Mouse (Mus musculus): ENCODE measurements at regions not wholly inside any gene's neighbourhood (a gene's known extent, or its start where the extent isn't known, plus 50 kb on each side); places are given as distances from the start of the nearest gene placed in this dataset.
A peak's percentile ranks its signal among the peaks of the same experiment; 100 is the strongest.
"Not testable (repeated sequence)": the region's sequence is repeated elsewhere in the genome, so short reads cannot be mapped to it uniquely, and the experiment has no call there.

DNA sequence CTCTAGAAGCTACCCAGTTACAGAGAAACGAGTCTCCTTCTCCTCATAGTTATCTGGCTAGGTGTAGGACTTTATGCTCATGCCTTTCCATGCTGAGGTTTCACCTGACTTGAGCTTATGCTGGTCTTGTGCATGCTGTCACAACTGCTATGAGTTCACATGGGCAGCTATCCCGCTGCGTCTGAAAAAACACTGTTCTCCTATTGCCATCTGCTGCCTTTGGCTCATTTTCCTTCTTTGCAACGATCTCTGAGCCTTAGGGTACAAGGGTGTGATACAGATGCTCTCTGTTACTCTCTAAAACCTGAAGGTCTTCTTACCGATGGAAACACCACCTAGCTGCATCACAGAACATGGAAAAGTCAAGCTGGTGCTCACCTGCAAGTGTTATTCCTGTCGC, 123.9 kb upstream of the Adgra3 start:
- 90% methylated on average over 6 of the region's 6 CpGs for WGBS
- no peaks in the 10 kb centered on the region for H3K36me3 ChIP-seq (ENCODE audit: control insufficient read depth, insufficient read depth, low read length)
- H3K27ac ChIP-seq (ENCODE audit: insufficient read depth, low read depth, low read length), result no peak overlapping the region
- TF ChIP-seq POLR2A (IDR thresholded peaks at IDR 0.05; ENCODE audit: low read depth, low read length) (no peak), CTCF (conservative IDR thresholded peaks at IDR 0.05; ENCODE audit: insufficient read depth, insufficient read length, low read depth, low read length) (no peak)
- no peaks in the 10 kb centered on the region for H3K4me1 ChIP-seq (ENCODE audit: control insufficient read depth, insufficient read depth, low read length)
- DNase-seq, result no peak
- H3K27me3 ChIP-seq (replicated peaks; ENCODE audit: control insufficient read depth, insufficient read depth, low read length), result no peaks in the 10 kb centered on the region
- H3K4me3 ChIP-seq (ENCODE audit: insufficient read depth, low read depth, low read length), result no peak overlapping the region

DNA sequence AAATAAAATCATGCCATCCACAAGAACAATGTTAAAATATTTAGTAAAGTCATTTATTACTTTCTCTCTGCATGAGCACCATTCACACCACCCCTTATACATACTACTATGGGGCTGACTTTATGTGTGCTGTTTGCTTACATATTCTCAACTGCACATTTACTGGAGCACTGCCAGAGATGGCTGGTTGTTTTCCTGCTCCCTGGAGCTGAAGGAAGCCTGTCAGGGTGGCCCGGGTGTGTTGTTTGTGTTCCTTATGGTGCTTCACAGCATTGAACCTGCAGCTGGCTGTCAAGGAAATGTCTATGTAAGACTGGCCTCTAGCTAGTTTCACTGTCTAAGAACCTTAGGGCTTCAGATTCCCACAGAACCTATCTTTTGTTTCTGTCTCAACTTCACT, 97.8 kb upstream of the Adgra3 start:
- Histone ChIP-seq H3K27ac (ENCODE audit: insufficient read depth, low read depth, low read length) (no peak overlapping the region), H3K4me1 (ENCODE audit: control insufficient read depth, insufficient read depth, low read length) (no peaks in the 10 kb centered on the region), H3K27me3 (replicated peaks; ENCODE audit: control insufficient read depth, insufficient read depth, low read length) (no peaks in the 10 kb centered on the region), H3K36me3 (ENCODE audit: control insufficient read depth, insufficient read depth, low read length) (no peaks in the 10 kb centered on the region), H3K4me3 (ENCODE audit: insufficient read depth, low read depth, low read length) (no peak overlapping the region)
- TF ChIP-seq POLR2A (IDR thresholded peaks at IDR 0.05; ENCODE audit: low read depth, low read length), result no peak
- no peak for TF ChIP-seq CTCF (conservative IDR thresholded peaks at IDR 0.05; ENCODE audit: insufficient read depth, insufficient read length, low read depth, low read length)
- no peak for DNase-seq
- WGBS, result 16% methylated on average over 1 of the region's 1 CpGs

- 91% methylated on average over 2 of the region's 2 CpGs for WGBS
- H3K4me3 ChIP-seq (ENCODE audit: insufficient read depth, low read depth, low read length); H3K4me1 ChIP-seq (ENCODE audit: control insufficient read depth, insufficient read depth, low read length); H3K27me3 ChIP-seq (replicated peaks; ENCODE audit: control insufficient read depth, insufficient read depth, low read length); H3K36me3 ChIP-seq (ENCODE audit: control insufficient read depth, insufficient read depth, low read length); H3K27ac ChIP-seq (ENCODE audit: insufficient read depth, low read depth, low read length); DNase-seq: not testable (repeated sequence)
Observed at GRCm38 (mm10) chr5:50155170-50155860, 96.5 kb upstream of the Adgra3 start.

GRCm38 (mm10) chr5:50146926-50147325, 88.1 kb upstream of the Adgra3 start:
- Histone ChIP-seq H3K27me3 (replicated peaks; ENCODE audit: control insufficient read depth, insufficient read depth, low read length) (no peaks in the 10 kb centered on the region), H3K4me1 (ENCODE audit: control insufficient read depth, insufficient read depth, low read length) (no peaks in the 10 kb centered on the region), H3K36me3 (ENCODE audit: control insufficient read depth, insufficient read depth, low read length) (no peaks in the 10 kb centered on the region), H3K27ac (ENCODE audit: insufficient read depth, low read depth, low read length) (no peak overlapping the region), H3K4me3 (ENCODE audit: insufficient read depth, low read depth, low read length) (no peak overlapping the region)
- no peak for TF ChIP-seq CTCF (conservative IDR thresholded peaks at IDR 0.05; ENCODE audit: insufficient read depth, insufficient read length, low read depth, low read length)
- TF ChIP-seq POLR2A (IDR thresholded peaks at IDR 0.05; ENCODE audit: low read depth, low read length), result no peak
- DNase-seq, result peak; percentile 66
- WGBS, result 20% methylated on average over 3 of the region's 3 CpGs

- H3K27me3 ChIP-seq (replicated peaks; ENCODE audit: control insufficient read depth, insufficient read depth, low read length), result no peaks in the 10 kb centered on the region
- no peaks in the 10 kb centered on the region for H3K4me1 ChIP-seq (ENCODE audit: control insufficient read depth, insufficient read depth, low read length)
- H3K36me3 ChIP-seq (ENCODE audit: control insufficient read depth, insufficient read depth, low read length), result no peaks in the 10 kb centered on the region
- no peak for TF ChIP-seq POLR2A (IDR thresholded peaks at IDR 0.05; ENCODE audit: low read depth, low read length)
- TF ChIP-seq CTCF (conservative IDR thresholded peaks at IDR 0.05; ENCODE audit: insufficient read depth, insufficient read length, low read depth, low read length), result no peak
- H3K4me3 ChIP-seq (ENCODE audit: insufficient read depth, low read depth, low read length), result no peak overlapping the region
- DNase-seq, result no peak
- WGBS, result 70% methylated on average over 2 of the region's 2 CpGs
- no peak overlapping the region for H3K27ac ChIP-seq (ENCODE audit: insufficient read depth, low read depth, low read length)
Observed at GRCm38 (mm10) chr5:50145458-50146083, 86.8 kb upstream of the Adgra3 start.

DNA sequence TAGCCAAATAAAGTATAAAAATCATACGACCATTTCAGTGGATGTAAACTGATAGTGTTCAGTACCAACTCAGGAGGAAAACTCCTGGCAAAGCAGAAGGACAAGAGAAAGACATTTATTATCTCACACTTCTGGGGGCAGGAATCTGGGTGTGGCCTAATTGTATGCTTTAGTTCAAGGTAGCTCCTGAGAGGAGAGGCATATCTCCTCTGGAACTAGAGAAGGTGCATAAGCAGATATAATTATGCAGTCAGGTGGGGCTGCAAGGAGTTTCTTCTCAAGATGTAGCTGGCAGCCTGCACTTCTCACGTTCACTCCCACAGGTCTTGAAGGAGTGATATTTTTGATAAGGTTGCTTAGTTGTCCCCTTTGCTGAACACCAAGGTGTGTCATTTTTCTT, 71.4 kb upstream of the Adgra3 start:
- TF ChIP-seq POLR2A (IDR thresholded peaks at IDR 0.05; ENCODE audit: low read depth, low read length) (no peak), CTCF (conservative IDR thresholded peaks at IDR 0.05; ENCODE audit: insufficient read depth, insufficient read length, low read depth, low read length) (no peak)
- Histone ChIP-seq H3K4me1 (ENCODE audit: control insufficient read depth, insufficient read depth, low read length) (no peaks in the 10 kb centered on the region), H3K36me3 (ENCODE audit: control insufficient read depth, insufficient read depth, low read length) (no peaks in the 10 kb centered on the region), H3K27ac (ENCODE audit: insufficient read depth, low read depth, low read length) (no peak overlapping the region), H3K27me3 (replicated peaks; ENCODE audit: control insufficient read depth, insufficient read depth, low read length) (no peaks in the 10 kb centered on the region), H3K4me3 (ENCODE audit: insufficient read depth, low read depth, low read length) (no peak overlapping the region)
- 61% methylated on average over 2 of the region's 2 CpGs for WGBS
- no peak for DNase-seq

DNA sequence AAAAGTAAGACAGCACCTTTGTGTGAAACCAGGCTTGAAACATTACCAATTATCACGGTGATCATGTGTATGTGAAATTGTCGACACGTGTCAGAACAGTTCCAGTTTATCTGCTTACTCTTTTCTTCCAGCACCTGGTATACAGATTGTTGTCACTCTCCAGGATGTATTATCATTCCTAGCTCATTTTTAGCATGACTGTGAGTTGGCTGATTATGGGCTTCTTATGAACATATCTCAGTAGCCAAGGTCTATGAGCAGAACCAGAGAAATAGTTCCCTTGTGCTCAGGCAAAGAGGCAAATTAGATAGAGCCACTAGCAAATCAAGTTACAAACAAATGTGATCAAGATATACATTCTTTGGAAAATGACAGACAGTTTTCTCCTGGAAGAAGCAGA, 70.2 kb upstream of the Adgra3 start:
- no peak overlapping the region for H3K27ac ChIP-seq (ENCODE audit: insufficient read depth, low read depth, low read length)
- H3K27me3 ChIP-seq (replicated peaks; ENCODE audit: control insufficient read depth, insufficient read depth, low read length), result no peaks in the 10 kb centered on the region
- TF ChIP-seq POLR2A (IDR thresholded peaks at IDR 0.05; ENCODE audit: low read depth, low read length) (no peak), CTCF (conservative IDR thresholded peaks at IDR 0.05; ENCODE audit: insufficient read depth, insufficient read length, low read depth, low read length) (no peak)
- no peaks in the 10 kb centered on the region for H3K36me3 ChIP-seq (ENCODE audit: control insufficient read depth, insufficient read depth, low read length)
- 89% methylated on average over 3 of the region's 3 CpGs for WGBS
- no peak for DNase-seq
- H3K4me1 ChIP-seq (ENCODE audit: control insufficient read depth, insufficient read depth, low read length), result no peaks in the 10 kb centered on the region
- no peak overlapping the region for H3K4me3 ChIP-seq (ENCODE audit: insufficient read depth, low read depth, low read length)

Data from kidney, adult 2 months (tissue).